Mouse (Mus musculus) monocyte, adult 2 months (primary cell): ENCODE data around the gene Gm28305.
A peak's percentile ranks its signal among the peaks of the same experiment; 100 is the strongest.

Experiments used
- DNase-seq, 2 experiments: peaks; one replicate each; pipeline ENCODE4 v3.0.0; 2022; ENCODE audit warnings: low spot score in 2 of 2, low read depth in 1 of 2

Gm28305 gene

GRCm38 (mm10) chr9:104040362-104040761 is at the start of gene Gm28305:
Gene Gm28305 (plus strand): TSS chr9:104040662.
- no peak for DNase-seq

GRCm38 (mm10) chr9:103996496-103996895 is 44.0 kb upstream of the Gm28305 start:
- no peak for DNase-seq

DNA sequence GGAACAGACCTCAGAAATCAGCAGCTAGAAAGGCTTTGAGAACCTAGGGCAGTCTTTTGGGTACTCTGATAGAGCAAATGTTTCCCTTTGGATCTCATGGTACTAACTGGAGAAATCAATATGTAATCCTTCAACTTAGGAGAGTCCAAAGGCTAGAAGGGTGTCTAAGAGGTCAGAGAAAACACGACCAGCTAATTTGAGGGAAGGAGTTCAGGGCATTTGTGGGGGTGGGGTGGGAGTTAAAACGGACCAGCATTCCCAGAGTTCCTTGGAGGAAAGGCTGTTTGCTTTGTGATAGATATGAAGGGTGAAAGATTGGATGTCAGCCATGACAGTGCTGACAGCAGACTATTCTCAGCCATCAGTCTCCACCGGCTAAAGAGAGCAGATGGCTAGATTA is 39.9 kb upstream of the Gm28305 start:
- DNase-seq: no peak

DNA sequence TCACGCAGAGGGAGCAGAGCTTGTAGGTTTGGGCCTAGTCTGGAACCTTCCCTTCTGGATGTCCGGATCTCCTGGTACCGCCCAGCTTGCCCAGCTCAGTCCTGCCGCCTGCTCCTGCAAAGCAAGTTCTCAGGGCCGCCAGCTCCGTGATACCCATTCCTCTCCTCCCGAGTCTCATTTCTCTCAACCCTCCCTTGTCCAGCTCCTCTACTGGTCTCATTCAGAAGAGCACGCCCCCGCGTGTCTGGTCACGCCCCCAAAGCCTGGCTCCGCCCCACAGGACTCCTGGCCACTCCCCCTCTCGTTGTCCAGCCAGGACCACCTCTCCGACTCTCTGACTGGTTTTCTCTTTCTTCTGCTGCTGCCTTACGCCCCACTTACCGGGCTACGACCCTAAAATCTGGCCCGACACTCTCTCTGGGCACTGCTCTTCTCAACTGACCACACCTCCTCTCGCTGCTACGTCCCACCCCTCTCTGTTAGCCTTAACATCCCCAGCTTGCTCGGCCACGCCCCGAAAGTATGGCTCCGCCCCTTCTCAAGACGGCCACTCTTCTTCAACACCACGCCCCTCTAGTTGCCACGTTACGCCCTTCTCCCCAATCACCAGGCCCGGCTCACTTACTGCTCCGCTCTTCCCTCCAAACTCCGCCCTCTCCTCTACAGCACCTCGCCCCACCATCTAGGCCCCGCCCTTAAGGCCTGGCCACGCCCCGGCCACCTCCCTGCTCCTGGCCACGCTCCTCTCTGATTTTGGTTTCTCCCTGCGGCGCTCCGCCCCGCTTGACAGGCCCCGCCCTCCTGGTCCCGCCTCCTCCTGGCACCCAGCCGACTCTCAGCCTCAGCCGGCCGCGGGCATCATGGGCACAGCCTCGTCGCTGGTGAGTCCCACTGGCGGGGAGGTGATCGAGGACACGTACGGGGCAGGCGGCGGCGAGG is 38.3 kb upstream of the Gm28305 start, which contains the start of gene Nphp3:
TSS of gene Nphp3 (plus strand) at position 624 of the 939 bp plus-strand sequence.
- DNase-seq: peak; percentile 98 to 100

DNA sequence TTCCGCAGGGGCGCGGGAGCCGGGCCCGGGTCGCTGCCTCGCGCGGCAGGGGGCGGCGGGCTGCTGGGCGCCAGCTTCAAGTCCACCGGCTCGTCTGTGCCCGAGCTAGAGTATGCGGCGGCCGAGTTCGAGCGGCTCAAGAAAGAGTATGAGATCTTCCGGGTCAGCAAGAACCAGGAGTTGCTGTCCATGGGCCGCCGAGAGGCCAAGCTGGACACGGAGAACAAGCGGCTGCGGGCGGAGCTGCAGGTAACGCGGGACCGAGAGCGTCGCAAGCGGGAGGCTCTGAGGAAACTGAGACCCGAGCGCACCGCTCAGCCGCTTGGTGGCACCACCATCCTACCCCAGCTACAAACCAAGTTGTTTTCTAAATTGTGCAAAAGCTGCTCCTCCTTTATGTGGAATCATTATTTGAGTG is 37.5 kb upstream of the Gm28305 start:
- DNase-seq: no peak

- no peak for DNase-seq
Observed at GRCm38 (mm10) chr9:104014526-104014925, 25.9 kb upstream of the Gm28305 start.

DNA sequence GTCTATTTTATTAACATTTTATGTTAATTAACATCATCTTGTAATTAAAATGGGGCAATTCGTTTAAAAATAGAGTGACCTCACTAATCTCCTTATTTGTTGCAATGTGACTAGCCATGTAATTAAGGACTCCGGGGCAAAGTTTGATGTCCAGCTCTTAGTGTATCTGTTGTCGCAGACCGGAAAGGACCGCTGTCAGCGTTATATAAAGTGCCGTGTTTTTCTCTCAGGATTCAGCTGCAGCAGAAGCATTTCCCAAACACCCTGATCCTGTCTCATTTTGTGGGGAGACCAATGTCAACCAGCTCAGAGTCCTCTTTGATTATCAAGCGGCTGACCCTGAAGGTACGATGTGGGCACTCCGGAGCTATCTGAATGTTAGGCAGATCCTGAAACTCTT is 19.4 kb upstream of the Gm28305 start:
- DNase-seq: no peak

GRCm38 (mm10) chr9:104027186-104027585 is 13.3 kb upstream of the Gm28305 start:
- DNase-seq: no peak

DNA sequence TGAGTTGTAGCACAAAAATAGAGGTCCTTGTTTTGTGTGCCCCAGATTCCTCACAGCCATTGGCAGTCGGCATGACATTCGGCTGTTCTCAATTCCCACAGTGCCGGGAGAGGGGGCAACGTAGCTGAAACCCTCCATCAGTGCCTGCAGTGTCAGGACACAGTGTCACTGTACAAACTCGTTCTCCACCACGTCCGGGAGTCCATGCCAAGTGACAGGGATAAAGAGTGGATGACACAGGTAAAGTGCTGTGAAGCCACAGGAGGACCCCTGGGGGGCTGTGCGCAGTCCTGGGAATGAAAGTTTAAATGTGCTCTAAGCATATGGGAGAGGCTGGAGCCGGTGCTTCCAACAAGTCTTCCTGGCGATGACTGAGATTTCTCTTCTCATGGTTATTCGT is 10.6 kb upstream of the Gm28305 start:
- no peak for DNase-seq

- DNase-seq: no peak
Observed at GRCm38 (mm10) chr9:104034231-104034630, 6.2 kb upstream of the Gm28305 start.

- DNase-seq: no peak
Observed at GRCm38 (mm10) chr9:104034718-104035117, 5.7 kb upstream of the Gm28305 start.

GRCm38 (mm10) chr9:104035261-104036015 is 5.0 kb upstream of the Gm28305 start:
- DNase-seq: peak; percentile 22 to 50

- DNase-seq: no peak
Observed at GRCm38 (mm10) chr9:104038266-104038665, 2.2 kb upstream of the Gm28305 start.

GRCm38 (mm10) chr9:104039031-104039695 is 1.3 kb upstream of the Gm28305 start:
- no peak for DNase-seq

DNA sequence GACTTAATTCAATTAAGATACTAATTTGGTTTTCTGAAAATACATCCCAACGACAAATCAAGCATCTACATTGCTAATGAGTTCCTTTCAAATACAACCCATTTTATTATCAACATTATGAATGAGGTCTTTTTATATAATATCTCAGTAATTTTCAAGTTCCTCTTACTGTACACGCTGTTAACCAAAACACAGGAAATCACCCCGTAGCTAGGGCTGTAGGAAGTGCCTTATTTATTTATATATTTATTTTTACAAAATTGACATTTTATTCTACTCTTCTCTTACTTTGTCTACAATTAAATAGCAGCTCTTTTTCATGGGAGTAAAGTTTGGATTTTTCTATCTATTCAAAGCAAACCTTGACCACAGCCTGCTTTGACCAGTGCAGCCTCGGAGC is 720 bp upstream of the Gm28305 start:
- no peak for DNase-seq

DNA sequence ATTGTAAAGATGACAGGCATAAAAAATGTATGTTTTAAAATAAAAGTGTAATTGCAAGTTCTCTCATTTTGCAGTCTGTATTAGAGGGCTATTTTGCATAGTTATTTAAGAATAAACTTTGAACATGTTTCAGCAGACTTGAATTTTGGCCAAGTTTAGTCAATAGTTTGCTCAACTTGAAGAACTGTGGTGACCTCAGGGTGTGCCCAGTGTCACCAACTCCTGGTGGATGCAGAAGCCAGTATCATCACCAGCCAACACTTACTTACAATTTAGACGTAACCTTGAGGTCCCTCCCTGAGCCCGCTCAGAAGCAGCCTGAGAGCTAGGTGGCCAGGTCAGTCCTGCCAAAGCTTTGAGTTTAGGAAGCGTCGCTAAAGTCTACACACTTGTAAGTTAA is 3.2 kb downstream of the Gm28305 start:
- DNase-seq: no peak

DNA sequence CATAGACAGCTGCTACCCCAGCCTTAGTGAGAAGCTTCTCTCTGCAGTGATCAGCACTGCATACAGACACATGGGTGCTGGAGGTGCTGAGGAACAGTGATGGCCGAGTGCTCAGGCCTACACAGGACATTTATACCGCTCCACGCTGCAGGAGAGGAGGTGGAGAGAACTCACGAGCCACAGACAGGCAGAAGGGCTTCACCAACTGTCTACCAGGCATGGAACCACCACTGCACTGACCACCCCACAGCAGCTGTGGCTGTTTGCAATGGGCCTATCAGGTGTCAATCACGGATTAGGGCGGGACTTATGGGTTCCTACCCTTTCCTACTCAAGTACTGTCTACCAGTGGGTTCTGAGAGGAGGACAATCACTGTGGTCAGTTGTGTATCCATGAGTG is 10.6 kb downstream of the Gm28305 start:
- no peak for DNase-seq

GRCm38 (mm10) chr9:104062430-104063243 is 22.2 kb downstream of the Gm28305 start, which contains the start of gene Uba5:
Gene Uba5 (minus strand): TSS chr9:104063134.
- DNase-seq: peak in 1 of 2 experiments; percentile 9

GRCm38 (mm10) chr9:104063244-104063961 is 22.9 kb downstream of the Gm28305 start, which contains the start of gene Acad11:
Gene Acad11 (plus strand): TSS chr9:104063377.
- DNase-seq: peak; percentile 65 to 83

DNA sequence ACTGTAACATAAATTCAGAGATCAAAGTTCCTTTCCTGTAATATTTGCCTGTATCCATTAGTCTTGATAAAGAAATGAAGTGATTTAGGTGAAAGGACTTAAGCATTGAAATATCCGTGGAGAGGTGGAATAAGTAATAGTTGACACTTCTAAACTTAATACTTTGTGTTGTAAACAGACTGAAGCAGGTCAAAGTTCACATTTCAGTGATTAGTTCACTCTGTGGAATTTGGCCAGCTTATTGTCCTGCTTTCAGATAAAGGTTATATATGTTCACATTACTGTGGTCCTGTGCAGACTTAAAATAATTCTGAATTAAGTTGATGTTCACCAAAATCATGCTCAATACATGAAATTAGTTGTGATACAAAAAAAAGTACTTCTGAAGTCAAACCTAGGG is 24.1 kb downstream of the Gm28305 start:
- DNase-seq: no peak
